Mouse (Mus musculus): Measurements from ENCODE around the gene Clec16a. TPM values are rescaled to one million over a fixed set of nuclear protein-coding genes. Genes with fewer than 3 reads are reported as not detected.

Clec16a gene
- total RNA-seq (2015) = 26.8 and 28.8 TPM in 2 replicates
- 19.4 and 20.7 TPM in 2 replicates for total RNA-seq (2017)

GRCm38 (mm10) chr16:10544995-10545622 lies at the start of gene Clec16a:
TSS of gene Clec16a (plus strand) at chr16:10545339.
- peak; percentile 86 for ATAC-seq (ENCODE audit: poor library complexity, severe bottlenecking)

GRCm38 (mm10) chr16:10495824-10496298 lies 49.3 kb upstream of the Clec16a start:
- ATAC-seq (ENCODE audit: poor library complexity, severe bottlenecking) = no peak

- no peak for ATAC-seq (ENCODE audit: poor library complexity, severe bottlenecking)
Measured at GRCm38 (mm10) chr16:10498096-10498602, 47.0 kb upstream of the Clec16a start.

GRCm38 (mm10) chr16:10499122-10499521 lies 46.0 kb upstream of the Clec16a start:
- ATAC-seq (ENCODE audit: poor library complexity, severe bottlenecking) = no peak

- ATAC-seq (ENCODE audit: poor library complexity, severe bottlenecking) = no peak
Measured at GRCm38 (mm10) chr16:10501865-10502264, 43.3 kb upstream of the Clec16a start.

- no peak for ATAC-seq (ENCODE audit: poor library complexity, severe bottlenecking)
Measured at GRCm38 (mm10) chr16:10503058-10503457, 42.1 kb upstream of the Clec16a start.

GRCm38 (mm10) chr16:10507445-10507844 lies 37.7 kb upstream of the Clec16a start:
- ATAC-seq (ENCODE audit: poor library complexity, severe bottlenecking) = no peak

- ATAC-seq (ENCODE audit: poor library complexity, severe bottlenecking) = no peak
Measured at GRCm38 (mm10) chr16:10508691-10509090, 36.4 kb upstream of the Clec16a start.

GRCm38 (mm10) chr16:10510477-10511133 lies 34.5 kb upstream of the Clec16a start:
- ATAC-seq (ENCODE audit: poor library complexity, severe bottlenecking) = no peak

- no peak for ATAC-seq (ENCODE audit: poor library complexity, severe bottlenecking)
Measured at GRCm38 (mm10) chr16:10511134-10511520, 34.0 kb upstream of the Clec16a start.

- ATAC-seq (ENCODE audit: poor library complexity, severe bottlenecking) = no peak
Measured at GRCm38 (mm10) chr16:10515953-10516572, 29.1 kb upstream of the Clec16a start.

- ATAC-seq (ENCODE audit: poor library complexity, severe bottlenecking) = no peak
Measured at GRCm38 (mm10) chr16:10518030-10518429, 27.1 kb upstream of the Clec16a start.

- ATAC-seq (ENCODE audit: poor library complexity, severe bottlenecking) = peak; percentile 71
Measured at GRCm38 (mm10) chr16:10520908-10521614, 24.1 kb upstream of the Clec16a start.

- peak; percentile 81 for ATAC-seq (ENCODE audit: poor library complexity, severe bottlenecking)
Measured at GRCm38 (mm10) chr16:10522811-10523210, 22.3 kb upstream of the Clec16a start.

GRCm38 (mm10) chr16:10523650-10524049 lies 21.5 kb upstream of the Clec16a start:
- no peak for ATAC-seq (ENCODE audit: poor library complexity, severe bottlenecking)

- 0 out of 2 replicates have a peak, but pooled peaks have one; percentile 36 for ATAC-seq (ENCODE audit: poor library complexity, severe bottlenecking)
Measured at GRCm38 (mm10) chr16:10524866-10525609, 20.1 kb upstream of the Clec16a start.

GRCm38 (mm10) chr16:10525610-10525980 lies 19.5 kb upstream of the Clec16a start:
- ATAC-seq (ENCODE audit: poor library complexity, severe bottlenecking) = no peak

- no peak for ATAC-seq (ENCODE audit: poor library complexity, severe bottlenecking)
Measured at GRCm38 (mm10) chr16:10527046-10527644, 18.0 kb upstream of the Clec16a start.

GRCm38 (mm10) chr16:10528382-10528781 lies 16.8 kb upstream of the Clec16a start:
- ATAC-seq (ENCODE audit: poor library complexity, severe bottlenecking) = no peak

- no peak for ATAC-seq (ENCODE audit: poor library complexity, severe bottlenecking)
Measured at GRCm38 (mm10) chr16:10530179-10530578, 15.0 kb upstream of the Clec16a start.

All from megakaryocyte, adult 5-6 weeks (primary cell).